In genomic region chr19:9110182-9110869, GRCm38 (mm10) we compare ENCODE assay signal across 8 mouse cellular contexts. TPM values are rescaled to one million over a fixed set of nuclear protein-coding genes. Genes with fewer than 3 reads are reported as not detected.
DNase-seq lines count a peak whose midpoint lies in the region; ATAC-seq and TF ChIP-seq lines count a peak whose summit lies in the region.

No protein-coding gene starts in this region.

- 59% methylated on average over 4 of the region's 4 CpGs for WGBS in forebrain, postnatal 0 days
- 54% methylated on average over 4 of the region's 4 CpGs for WGBS in midbrain, embryonic 12.5 days

- no peaks in the 10 kb centered on the region for H3K27me3 ChIP-seq in forebrain, postnatal 0 days (ENCODE audit: insufficient read depth, low read length)
- no peaks in the 10 kb centered on the region for H3K27me3 ChIP-seq in midbrain, embryonic 12.5 days

- no peak overlapping the region for H3K4me3 ChIP-seq in forebrain, postnatal 0 days (ENCODE audit: low read depth, low read length)
- H3K4me3 ChIP-seq in midbrain, embryonic 12.5 days, result no peak overlapping the region

- no peak overlapping the region for H3K9ac ChIP-seq in forebrain, postnatal 0 days
- H3K9ac ChIP-seq in midbrain, embryonic 12.5 days (replicated peaks), result no peak overlapping the region

- no peaks in the 10 kb centered on the region for H3K9me3 ChIP-seq in forebrain, postnatal 0 days (ENCODE audit: low read length)
- no peaks in the 10 kb centered on the region for H3K9me3 ChIP-seq in midbrain, embryonic 12.5 days

- peak; percentile 93 for TF ChIP-seq CTCF in forebrain, postnatal 0 days (IDR thresholded peaks at IDR 0.05; ENCODE audit: low read depth)

- H3K27ac ChIP-seq in forebrain, postnatal 0 days (ENCODE audit: low read depth, low read length), result no peak overlapping the region
- H3K27ac ChIP-seq in midbrain, embryonic 12.5 days (replicated peaks), result no peak overlapping the region

- peaks cover 22% of the 10 kb centered on the region for H3K36me3 ChIP-seq in forebrain, postnatal 0 days (ENCODE audit: insufficient read depth)
- H3K36me3 ChIP-seq in midbrain, embryonic 12.5 days, result 0 out of 2 replicates have a peak, but pooled peaks cover 3% of the 10 kb centered on the region

- DNase-seq in gastrocnemius, postnatal 25 days, result peak; percentile 12
- DNase-seq in gastrocnemius, postnatal 4 days (ENCODE audit: low spot score in 2 of 2), result no peak
- DNase-seq in cerebellum, adult 8-10 months, result peak; percentile 50
- DNase-seq in forebrain, postnatal 0 days, result peak; percentile 86
- peak; percentile 58 to 76 for DNase-seq in left cerebral cortex, postnatal 25 days (ENCODE audit: low spot score in 2 of 2)
- DNase-seq in telencephalon, adult 2 months (ENCODE audit: low read depth, low spot score), result peak; percentile 43

- H3K4me2 ChIP-seq in forebrain, postnatal 0 days (ENCODE audit: low read depth), result no peak overlapping the region
- no peak overlapping the region for H3K4me2 ChIP-seq in midbrain, embryonic 12.5 days (replicated peaks)

- intact Hi-C loops in left cerebral cortex, postnatal 25 days (cut with DNase I), result loop anchor here (5.0 kb wide), 4 partner anchors 118 to 268 kb away; no protein-coding TSS in a partner anchor

- no peaks in the 10 kb centered on the region for H3K4me1 ChIP-seq in forebrain, postnatal 0 days (ENCODE audit: insufficient read depth)
- H3K4me1 ChIP-seq in midbrain, embryonic 12.5 days, result no peaks in the 10 kb centered on the region

- ATAC-seq in forebrain, postnatal 0 days, result peak; percentile 94
- ATAC-seq in inflammation-experienced regulatory T-cells, adult 6 months, result peak; percentile 74
- peak; percentile 89 for ATAC-seq in midbrain, embryonic 12.5 days (ENCODE audit: low FRiP score, low read depth)

RNA-seq across cellular contexts. Expression of gene Scgb1a1, which starts 22.6 kb away (rescaled TPM):
- not detected for total RNA-seq in gastrocnemius, postnatal 25 days (2021)
- total RNA-seq in gastrocnemius, postnatal 4 days (2021), result 1 to 10 TPM; 1.7 to 5.3 TPM
- not detected in 2 replicates for total RNA-seq in forebrain, postnatal 0 days (2014; rRNA removed)
- polyA plus RNA-seq in forebrain, postnatal 0 days (2015; fragmentation: Nextera tagmentation; extraction: Ambion mirVana), result not detected in 2 replicates
- polyA plus RNA-seq in inflammation-experienced regulatory T-cells, adult 6 months (2017; shearing (Covaris generic)), result not detected
- not detected for total RNA-seq in left cerebral cortex, postnatal 25 days (2021)
- not detected in 2 replicates for polyA plus RNA-seq in midbrain, embryonic 12.5 days (2016; fragmentation: Nextera tagmentation; extraction: Ambion mirVana)

RNA-seq across cellular contexts. Expression of gene Asrgl1, which starts 25.1 kb away (rescaled TPM):
- 10 to 100 TPM; 25.1 to 26.0 TPM for total RNA-seq in gastrocnemius, postnatal 25 days (2021)
- 10 to 100 TPM; 11.5 to 14.4 TPM for total RNA-seq in gastrocnemius, postnatal 4 days (2021)
- total RNA-seq in forebrain, postnatal 0 days (2014; rRNA removed), result 31.2 and 31.3 TPM in 2 replicates
- polyA plus RNA-seq in forebrain, postnatal 0 days (2015; fragmentation: Nextera tagmentation; extraction: Ambion mirVana), result 30.7 and 37.4 TPM in 2 replicates
- polyA plus RNA-seq in inflammation-experienced regulatory T-cells, adult 6 months (2017; shearing (Covaris generic)), result 10 to 100 TPM; 30.5 to 37.9 (median 36.3) TPM
- total RNA-seq in left cerebral cortex, postnatal 25 days (2021), result 100 to 1,000 TPM; 124 to 126 TPM
- 14.5 and 15.0 TPM in 2 replicates for polyA plus RNA-seq in midbrain, embryonic 12.5 days (2016; fragmentation: Nextera tagmentation; extraction: Ambion mirVana)

Comparison
In these comparisons a context has a peak if more than half of its experiments do, and no peak if none do; other contexts are left out.
1. DNase-seq: peak in gastrocnemius, postnatal 25 days (single experiment), cerebellum, adult 8-10 months (single experiment), forebrain, postnatal 0 days (single experiment), left cerebral cortex, postnatal 25 days (2 of 2) and telencephalon, adult 2 months (single experiment); none in gastrocnemius, postnatal 4 days (0 of 2).
2. Peak in every context shown above with its lines, with median percentiles within 50 percentile points of each other: ATAC-seq.